Mouse (Mus musculus): ENCODE measurements around the gene Fthl17b.

- no peak for TF ChIP-seq POLR2A (IDR thresholded peaks at IDR 0.05; ENCODE audit: extremely low read depth, insufficient read depth, low read length)
- TF ChIP-seq CTCF (IDR thresholded peaks at IDR 0.05; ENCODE audit: low read depth, low read length): peak; percentile 44
Measured at GRCm38 (mm10) chrX:8921813-8922607, 40.8 kb downstream of the Fthl17b start.

Measured in liver, adult 2 months (tissue).